Mouse (Mus musculus): ENCODE results near the gene Pip5k1b.

Pip5k1b gene

DNA sequence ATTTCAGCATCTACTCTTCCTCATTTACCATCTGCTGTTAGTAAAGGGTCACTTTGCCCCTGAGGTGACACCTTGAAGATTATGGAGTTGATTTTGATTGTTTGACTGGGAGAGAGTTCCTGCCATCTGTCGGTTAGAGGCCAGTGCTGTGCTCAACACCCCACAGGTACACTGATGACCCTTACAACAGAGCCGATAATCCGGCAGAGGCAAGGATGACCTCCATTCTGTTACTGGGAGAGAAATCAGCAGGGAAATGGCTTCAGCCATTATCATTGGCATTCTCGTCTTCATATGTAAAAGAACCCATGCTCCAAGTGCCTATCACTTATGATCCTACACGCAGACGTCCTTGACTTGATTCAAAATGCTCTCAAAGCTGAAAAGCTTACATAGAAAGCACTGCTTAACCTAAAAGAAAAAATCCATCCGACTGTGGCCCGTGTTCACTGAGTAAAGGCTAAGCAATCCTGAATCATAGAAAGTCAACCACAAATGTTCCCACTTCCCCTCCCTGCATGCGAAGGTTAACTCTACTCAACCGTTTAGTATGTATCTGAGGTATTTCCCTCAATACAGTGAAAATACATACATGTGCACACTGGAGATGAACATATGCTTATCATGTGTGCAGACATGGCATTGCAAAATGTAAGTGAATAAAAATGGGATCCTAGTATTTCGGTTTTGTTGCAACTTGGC lies 146.7 kb downstream of the Pip5k1b start:
- no peak for DNase-seq

DNA sequence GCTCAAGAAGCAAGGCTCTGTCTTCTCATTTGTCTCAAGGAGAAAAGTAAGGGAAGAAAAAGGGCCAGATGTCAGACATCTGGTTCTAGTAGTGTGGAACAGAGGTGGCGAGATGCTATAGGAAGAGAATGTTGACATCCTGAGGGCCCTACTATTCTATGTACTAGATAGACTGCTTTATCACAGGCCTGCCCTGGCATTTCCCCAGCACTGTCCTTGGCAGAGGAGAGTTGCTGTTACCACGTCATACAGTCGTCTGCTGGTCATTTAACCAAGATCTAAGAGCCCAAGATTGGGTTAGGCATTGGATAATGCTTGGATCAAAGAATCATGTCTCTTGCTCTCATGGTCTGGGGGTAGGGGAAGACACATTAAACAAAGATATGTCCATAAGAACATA lies 151.0 kb downstream of the Pip5k1b start:
- DNase-seq = no peak

DNA sequence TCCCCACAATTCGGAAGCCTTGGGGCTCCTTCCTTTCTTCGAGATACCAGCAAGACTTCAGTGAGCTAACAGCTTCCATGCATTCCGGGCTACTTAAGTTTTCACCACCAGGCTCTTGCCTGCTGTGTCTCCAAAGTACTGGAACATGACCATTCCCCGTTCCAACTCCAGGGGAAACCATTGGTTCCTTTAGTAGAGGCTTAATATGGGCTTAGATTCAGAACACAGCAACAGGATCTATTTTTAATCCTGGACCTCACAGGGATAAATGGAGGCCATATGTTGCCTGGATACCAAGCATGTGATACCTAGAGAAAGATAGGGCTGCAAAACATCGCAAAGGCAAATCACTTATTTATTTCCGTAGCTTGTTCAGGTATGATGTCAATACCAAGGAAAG lies 152.4 kb downstream of the Pip5k1b start:
- no peak for DNase-seq

DNA sequence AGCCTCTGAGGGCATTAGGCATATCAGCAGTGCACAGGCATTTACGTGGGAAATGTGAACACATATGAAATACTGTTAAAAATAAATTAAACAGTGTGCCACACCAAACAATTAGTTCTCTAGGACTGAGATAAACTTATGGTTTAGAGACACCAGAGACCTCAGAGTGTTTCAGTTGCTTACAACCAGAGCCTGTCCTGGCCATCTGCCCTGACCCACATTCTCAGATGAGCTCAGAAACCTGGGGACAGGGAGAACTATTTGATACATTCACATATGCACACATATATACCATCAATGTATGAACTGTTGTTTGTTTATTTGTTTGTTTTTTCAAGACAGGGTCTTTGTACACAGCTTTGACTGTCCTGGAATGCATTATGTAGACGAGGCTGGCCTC lies 161.8 kb downstream of the Pip5k1b start:
- peak; percentile 22 to 26 for DNase-seq

DNA sequence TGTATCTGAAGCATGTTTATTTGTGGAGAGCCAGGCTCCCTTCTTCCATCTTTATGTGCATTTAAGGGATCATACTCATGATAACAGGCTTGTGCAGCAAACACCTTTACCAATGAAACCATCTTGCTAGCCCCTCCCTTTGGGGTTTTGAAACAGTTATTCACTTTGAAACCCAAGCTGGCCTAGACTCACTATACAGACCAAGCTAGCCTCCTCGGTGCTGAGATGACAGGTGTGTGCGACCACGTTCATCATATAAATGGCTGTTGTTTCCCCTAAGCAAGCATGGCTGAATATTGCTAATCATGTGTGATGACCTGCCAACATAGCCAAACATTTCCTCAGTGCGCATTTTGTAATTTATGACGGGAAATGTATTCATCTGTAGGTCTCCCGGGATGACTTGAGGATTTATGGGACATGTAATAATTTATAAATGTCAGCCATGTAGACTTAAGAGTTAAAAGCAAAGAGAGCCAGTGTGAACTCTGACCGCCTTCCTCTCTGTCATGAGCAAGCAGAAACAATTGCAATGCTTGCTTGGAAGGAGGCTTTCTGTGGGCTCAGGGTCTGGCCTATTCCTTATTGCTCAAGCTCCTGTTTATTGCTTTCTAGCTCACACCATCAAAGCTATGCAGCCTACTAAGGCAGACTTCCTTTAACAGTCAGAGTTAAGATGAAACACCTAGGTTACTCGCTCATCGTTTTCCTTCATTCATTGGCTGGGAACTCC lies 164.0 kb downstream of the Pip5k1b start:
- no peak for DNase-seq

- DNase-seq = no peak
Observed at GRCm38 (mm10) chr19:24386956-24387865, 168.5 kb downstream of the Pip5k1b start.

- DNase-seq = no peak
Observed at GRCm38 (mm10) chr19:24378470-24378869, 177.2 kb downstream of the Pip5k1b start.

GRCm38 (mm10) chr19:24371763-24372640 lies 183.7 kb downstream of the Pip5k1b start:
- peak; percentile 31 to 40 for DNase-seq

GRCm38 (mm10) chr19:24368419-24368818 lies 187.3 kb downstream of the Pip5k1b start:
- DNase-seq = no peak

DNA sequence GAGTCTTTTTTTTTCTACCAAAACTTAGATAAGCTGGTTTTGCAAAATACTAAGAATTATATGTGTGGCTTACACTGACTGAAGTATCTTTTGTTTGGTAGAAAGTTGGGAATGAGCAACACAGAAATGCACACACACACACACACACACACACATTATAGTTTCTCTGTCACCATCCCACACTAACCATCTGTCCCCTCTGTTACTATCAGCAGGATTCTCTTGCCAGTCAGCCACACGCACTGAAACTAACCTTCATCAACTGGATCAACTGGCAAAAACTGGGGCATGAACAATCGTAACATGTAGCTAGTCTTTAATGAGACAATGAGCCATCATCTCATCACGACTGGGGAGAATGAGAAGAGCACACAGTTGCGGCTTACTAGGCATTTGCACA lies 187.9 kb downstream of the Pip5k1b start:
- DNase-seq = peak in 1 of 2 experiments; percentile 18

GRCm38 (mm10) chr19:24366747-24367146 lies 188.9 kb downstream of the Pip5k1b start:
- no peak for DNase-seq

- DNase-seq = no peak
Observed at GRCm38 (mm10) chr19:24362626-24363321, 192.9 kb downstream of the Pip5k1b start.

DNA sequence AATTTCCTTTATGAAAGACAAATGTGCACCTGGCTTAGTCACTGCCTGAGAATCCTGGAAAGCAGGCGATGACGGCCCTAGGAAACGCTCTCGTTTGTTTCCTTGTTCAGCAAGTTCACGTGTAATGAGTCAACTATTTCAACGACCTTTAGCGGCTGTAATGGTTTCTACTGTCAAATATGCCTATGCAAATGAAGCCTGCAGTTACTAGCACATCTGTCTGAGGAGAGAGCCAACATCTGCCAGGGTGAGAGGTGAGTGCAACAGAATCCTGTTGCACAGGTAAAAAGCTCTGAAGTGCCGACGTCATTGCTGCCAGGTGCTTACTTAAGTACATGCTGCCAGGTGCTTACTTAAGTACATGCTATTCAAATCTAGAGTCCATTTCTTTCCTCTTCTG lies 196.4 kb downstream of the Pip5k1b start:
- no peak for DNase-seq

- no peak for DNase-seq
Observed at GRCm38 (mm10) chr19:24352298-24352959, 203.2 kb downstream of the Pip5k1b start.

- DNase-seq = peak; percentile 38 to 39
Observed at GRCm38 (mm10) chr19:24344501-24344900, 211.2 kb downstream of the Pip5k1b start.

DNA sequence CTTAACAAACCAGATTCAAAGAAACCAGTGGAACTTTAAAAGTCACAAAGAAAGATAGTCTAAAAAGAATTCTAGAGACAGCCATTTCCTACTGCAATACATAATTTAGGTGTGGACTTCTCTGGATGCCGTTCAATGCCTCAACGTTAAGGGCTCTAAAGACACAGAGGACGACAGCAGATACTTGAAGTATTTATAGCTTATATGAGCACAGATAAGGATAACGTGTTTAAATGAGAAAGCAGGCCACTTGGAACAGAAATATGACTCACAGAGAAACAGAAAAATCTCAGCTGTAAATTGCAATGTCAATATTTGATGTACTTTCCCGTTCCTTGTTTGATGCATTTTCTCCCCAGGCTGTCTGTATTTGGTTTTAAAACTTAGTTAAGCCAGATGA lies 212.9 kb downstream of the Pip5k1b start:
- no peak for DNase-seq

GRCm38 (mm10) chr19:24336370-24337076 lies 219.1 kb downstream of the Pip5k1b start:
- DNase-seq = no peak

DNA sequence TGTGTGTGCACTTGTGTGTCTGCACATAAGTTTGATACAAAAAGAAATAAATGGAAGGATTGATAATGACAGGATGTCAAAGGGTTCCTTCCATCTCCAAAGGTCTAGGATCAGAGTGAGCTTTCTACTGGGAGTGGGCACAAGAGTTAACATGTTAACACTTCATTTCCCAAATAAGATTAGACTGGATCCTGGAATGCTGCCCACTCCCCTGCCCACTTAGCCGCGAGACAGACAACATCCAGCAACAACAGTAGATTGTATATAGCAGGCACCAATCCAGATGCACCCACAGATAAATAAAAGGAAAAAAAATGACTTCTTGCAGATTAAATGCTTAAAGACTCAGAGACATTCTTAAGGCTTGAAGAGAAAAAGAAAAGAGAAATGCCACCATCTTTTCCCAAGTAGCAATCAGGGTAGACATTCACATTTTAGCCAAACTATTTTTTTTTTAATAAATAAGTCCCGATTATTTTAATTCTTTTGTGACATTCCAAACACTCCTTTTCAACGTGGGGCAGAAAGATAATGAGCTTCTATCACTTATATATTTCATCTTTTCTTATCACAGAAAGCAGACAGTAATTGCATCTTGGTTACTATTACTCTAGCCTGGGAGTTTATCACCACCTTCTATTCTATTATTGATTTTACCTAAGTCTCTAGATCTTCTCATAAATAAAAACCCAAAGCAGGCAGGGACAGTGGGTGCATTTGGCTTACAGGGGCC lies 219.9 kb downstream of the Pip5k1b start:
- peak; percentile 82 for DNase-seq

- no peak for DNase-seq
Observed at GRCm38 (mm10) chr19:24332956-24333355, 222.7 kb downstream of the Pip5k1b start.

DNA sequence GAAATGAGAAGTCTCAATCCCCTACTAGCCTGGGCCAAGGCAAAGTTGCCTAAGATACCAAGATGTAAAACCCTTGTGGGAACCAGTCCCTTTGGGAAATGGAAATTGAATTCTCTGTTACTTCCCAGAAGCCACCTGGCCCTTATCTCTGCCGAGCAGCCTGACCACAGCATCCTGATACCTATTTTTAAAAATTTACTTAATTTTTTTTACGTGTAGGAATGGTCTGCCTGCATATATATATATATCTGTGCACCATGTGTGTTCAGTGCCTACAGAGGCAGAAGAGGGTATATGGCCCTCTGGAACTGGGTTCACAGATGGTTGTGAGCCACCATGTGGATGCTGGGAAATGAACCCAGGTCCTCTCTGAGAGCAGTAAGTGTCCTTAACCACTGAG lies 224.4 kb downstream of the Pip5k1b start:
- DNase-seq = no peak
